Comparison of ENCODE assay signal across 28 mouse cellular contexts in the genomic region with DNA sequence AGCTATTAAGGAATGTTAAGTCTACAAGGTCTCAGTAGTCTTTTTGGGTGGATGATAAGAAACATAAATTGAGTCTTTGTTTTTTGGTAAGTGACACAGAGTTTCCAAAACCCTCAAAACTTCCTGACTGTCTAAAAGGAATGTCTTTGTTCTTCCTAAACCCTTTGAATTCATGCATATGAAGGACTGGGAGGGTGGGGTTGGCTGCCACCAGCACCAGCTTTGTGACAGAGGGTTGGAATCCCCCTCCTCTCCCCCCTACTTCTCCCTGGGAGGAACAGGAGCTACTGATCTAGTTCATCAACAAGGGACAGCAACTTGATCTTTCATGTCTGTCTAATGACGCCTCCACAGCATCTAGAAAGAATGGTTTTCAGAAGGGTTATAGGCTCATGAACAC.
"Had no signal": no experiment of that assay in that cellular context is flagged by ENCODE, and none has a peak within 500 bp of the region (broad histone marks: within the 10 kb centered on the region; RNA-seq: fewer than 3 reads in every experiment).

No protein-coding gene starts in this region.

- DNase-seq: gastrocnemius, adult 2 months; gastrocnemius, postnatal 10 days; gastrocnemius, postnatal 25 days; heart, adult 2 months; heart, postnatal 10 days; heart, postnatal 4 days; kidney, adult 11 months; kidney, adult 2 months; kidney, adult 9 months; kidney, postnatal 14 days; kidney, postnatal 36 days; layer of hippocampus, adult 9-11 months; layer of hippocampus, postnatal 36 days; left cerebral cortex, postnatal 4 days; liver; liver, embryonic 13.5 days had no signal

- H3K27me3 ChIP-seq: heart, embryonic 12.5 days; hindbrain, embryonic 12.5 days; kidney, embryonic 15.5 days; limb, embryonic 12.5 days; liver, embryonic 13.5 days; liver, embryonic 15.5 days had no signal

- H3K4me2 ChIP-seq: heart, embryonic 12.5 days; hindbrain, embryonic 12.5 days; hindbrain, embryonic 14.5 days; kidney, embryonic 15.5 days; limb, embryonic 12.5 days; liver, embryonic 11.5 days; liver, embryonic 13.5 days; liver, embryonic 15.5 days had no signal

- H3K9me3 ChIP-seq: heart, embryonic 10.5 days; heart, embryonic 12.5 days; hindbrain, embryonic 10.5 days; hindbrain, embryonic 12.5 days; kidney, embryonic 15.5 days; limb, embryonic 12.5 days; liver, embryonic 13.5 days; liver, embryonic 15.5 days had no signal

- H3K4me3 ChIP-seq: gastrocnemius, adult 2 months; heart, adult 2 months; heart, embryonic 10.5 days; heart, embryonic 12.5 days; hindbrain, embryonic 10.5 days; hindbrain, embryonic 12.5 days; kidney, embryonic 15.5 days; limb, embryonic 12.5 days; liver, embryonic 13.5 days; liver, embryonic 15.5 days had no signal

- H3K4me1 ChIP-seq: heart, embryonic 10.5 days; heart, embryonic 12.5 days; hindbrain, embryonic 10.5 days; hindbrain, embryonic 12.5 days; kidney, embryonic 15.5 days; limb, embryonic 12.5 days had no signal

- H3K27ac ChIP-seq: gastrocnemius, adult 2 months; heart, adult 2 months; heart, embryonic 10.5 days; hindbrain, embryonic 10.5 days; hindbrain, embryonic 12.5 days; hindbrain, embryonic 14.5 days; hindbrain, postnatal 0 days; kidney, embryonic 15.5 days; kidney, postnatal 0 days; limb, embryonic 12.5 days; liver, embryonic 13.5 days; liver, embryonic 15.5 days had no signal

- H3K36me3 ChIP-seq: heart, embryonic 10.5 days; heart, embryonic 12.5 days; hindbrain, embryonic 10.5 days; hindbrain, embryonic 12.5 days; kidney, embryonic 15.5 days; limb, embryonic 12.5 days; liver, embryonic 13.5 days; liver, embryonic 15.5 days had no signal

- ATAC-seq: hindbrain, postnatal 0 days; intestine, embryonic 16.5 days had no signal

- H3K9ac ChIP-seq: heart, embryonic 12.5 days; hindbrain, embryonic 12.5 days; hindbrain, embryonic 14.5 days; kidney, embryonic 15.5 days; limb, embryonic 12.5 days; liver, embryonic 13.5 days; liver, embryonic 15.5 days had no signal
